Mouse (Mus musculus) liver, adult 2 months (tissue): ENCODE measurements around the gene Olfr1499. TPM values are rescaled to one million over a fixed set of nuclear protein-coding genes. Genes with fewer than 3 reads are reported as not detected.
"Not testable (repeated sequence)": the region's sequence is repeated elsewhere in the genome, so short reads cannot be mapped to it uniquely, and the experiment has no call there.

Source experiments
- DNase-seq: peaks from one replicate; pipeline ENCODE4 v3.0.0-alpha.2; 2011; ENCODE audit warnings: low read depth, low spot score; ENCODE audit errors: extremely low read depth
- H3K27ac ChIP-seq: fragments of 200-500 bp; replicated peaks from 2 replicates; pipeline ENCODE4 v1.5.1; 2012; ENCODE audit warnings: low read depth, mild to moderate bottlenecking, control low read depth, inconsistent platforms, low read length; ENCODE audit not compliant: insufficient read depth
- H3K27me3 ChIP-seq: fragments of 200-500 bp; 2 replicates; pipeline ENCODE4 v1.6.1; 2012; ENCODE audit warnings: mild to moderate bottlenecking, moderate library complexity, low read length, inconsistent platforms; ENCODE audit not compliant: control insufficient read depth, insufficient read depth
- H3K36me3 ChIP-seq: fragments of 200-500 bp; 2 replicates; pipeline ENCODE4 v1.6.1; 2012; ENCODE audit warnings: low read length, inconsistent platforms; ENCODE audit not compliant: control insufficient read depth, insufficient read depth
- H3K4me1 ChIP-seq: fragments of 200-500 bp; 2 replicates; pipeline ENCODE4 v1.6.1; 2011; ENCODE audit warnings: low read length; ENCODE audit not compliant: control insufficient read depth, insufficient read depth
- H3K4me3 ChIP-seq: fragments of 200-500 bp; 2 replicates; pipeline ENCODE4 v1.5.1; 2011; ENCODE audit warnings: low read depth, mild to moderate bottlenecking, control low read depth, low read length, moderate library complexity; ENCODE audit not compliant: insufficient read depth
- H3K79me2 ChIP-seq: fragments of 200-500 bp; 2 replicates; pipeline ENCODE4 v1.6.1; 2012; ENCODE audit warnings: inconsistent platforms, mild to moderate bottlenecking, low read length, moderate library complexity; ENCODE audit not compliant: control insufficient read depth, insufficient read depth
- H3K9ac ChIP-seq: fragments of 200-500 bp; 2 replicates; pipeline ENCODE4 v1.6.1; 2012; ENCODE audit warnings: low read depth, mild to moderate bottlenecking, control low read depth, inconsistent platforms, low read length
- CTCF ChIP-seq: fragments of 200-500 bp; IDR thresholded peaks from 2 replicates; pipeline ENCODE4 v1.5.1; 2011; ENCODE audit warnings: low read depth, low read length, control low read depth
- POLR2A ChIP-seq: fragments of 200-500 bp; IDR thresholded peaks from 2 replicates; pipeline ENCODE4 v1.6.1; 2011; ENCODE audit warnings: low read length, control low read depth; ENCODE audit not compliant: insufficient read depth; ENCODE audit errors: extremely low read depth
- WGBS: fragments of 180-500 bp; shearing (Covaris S2); methylation state at CpG from one replicate; pipeline ENCODE4 v1.1.7; 2018; 5-methylcytosine and 5-hydroxymethylcytosine counted together
- polyA plus RNA-seq: library from polyadenylated mRNA; depleted of rRNA; stranded (reverse); fragments of >200 nt; gene quantifications from 2 replicates; pipeline ENCODE4 v1.2.3, GENCODE M21; 2012
- total RNA-seq: library from RNA; depleted of rRNA; stranded (reverse); fragments of >200 nt; gene quantifications from 2 replicates; pipeline ENCODE4 v1.2.3, GENCODE M21; 2014

Gene Olfr1499
- total and polyA plus RNA-seq, 2 experiments, result not detected

- Histone ChIP-seq H3K36me3 (no peaks in the 10 kb centered on the region), H3K4me3 (no peak overlapping the region), H3K79me2 (no peaks in the 10 kb centered on the region), H3K27ac (no peak overlapping the region), H3K4me1 (no peaks in the 10 kb centered on the region), H3K27me3 (no peaks in the 10 kb centered on the region), H3K9ac (no peak overlapping the region)
- 31% methylated on average over 5 of the region's 5 CpGs for WGBS
- TF ChIP-seq CTCF (0 out of 2 replicates have a peak, but pooled peaks have one; percentile 12), POLR2A (no peak)
- peak; percentile 12 for DNase-seq
Observed at GRCm38 (mm10) chr19:13818827-13819226, 420 bp downstream of the Olfr1499 start.

- WGBS, result 58% methylated on average over 2 of the region's 2 CpGs
- DNase-seq, result no peak
- peak; percentile 8; the same call in 1 of the 2 replicates for TF ChIP-seq CTCF
- no peak for TF ChIP-seq POLR2A
- no peak overlapping the region for H3K4me3 ChIP-seq
- H3K27me3 ChIP-seq, result no peaks in the 10 kb centered on the region
- H3K9ac ChIP-seq, result no peak overlapping the region
- H3K4me1 ChIP-seq, result no peaks in the 10 kb centered on the region
- H3K27ac ChIP-seq, result no peak overlapping the region
- no peaks in the 10 kb centered on the region for H3K36me3 ChIP-seq
- H3K79me2 ChIP-seq, result no peaks in the 10 kb centered on the region
Observed at GRCm38 (mm10) chr19:13812823-13813222, 6.4 kb downstream of the Olfr1499 start.

GRCm38 (mm10) chr19:13805486-13805885 lies 13.8 kb downstream of the Olfr1499 start:
- H3K4me1 ChIP-seq, DNase-seq, H3K36me3 ChIP-seq, H3K27me3 ChIP-seq, H3K4me3 ChIP-seq, H3K9ac ChIP-seq, H3K79me2 ChIP-seq, H3K27ac ChIP-seq: not testable (repeated sequence)
- WGBS, result 51% methylated on average over 1 of the region's 1 CpGs

- Histone ChIP-seq H3K27me3 (no peaks in the 10 kb centered on the region), H3K27ac (no peak within 1 kb of the TSS), H3K79me2 (no peaks in the 10 kb centered on the region), H3K9ac (no peak within 1 kb of the TSS), H3K4me3 (no peak within 1 kb of the TSS), H3K4me1 (no peaks in the 10 kb centered on the region), H3K36me3 (no peaks in the 10 kb centered on the region)
- TF ChIP-seq POLR2A, result no peak
- TF ChIP-seq CTCF, result no peak
- DNase-seq, result no peak
Observed at GRCm38 (mm10) chr19:13798102-13798501, 21.1 kb downstream of the Olfr1499 start, which contains the start of gene Olfr1497. Gene Olfr1497, minus strand, starts transcription at chr19:13798202.

GRCm38 (mm10) chr19:13777578-13777977 lies 41.7 kb downstream of the Olfr1499 start, which contains the start of gene Olfr1496:
Gene Olfr1496, plus strand, starts transcription at chr19:13777878.
- H3K36me3 ChIP-seq, result no peaks in the 10 kb centered on the region
- no peak for DNase-seq
- H3K9ac ChIP-seq, result no peak within 1 kb of the TSS
- no peak within 1 kb of the TSS for H3K4me3 ChIP-seq
- WGBS, result 65% methylated on average over 1 of the region's 1 CpGs
- no peak within 1 kb of the TSS for H3K27ac ChIP-seq
- no peaks in the 10 kb centered on the region for H3K4me1 ChIP-seq
- no peaks in the 10 kb centered on the region for H3K27me3 ChIP-seq
- no peaks in the 10 kb centered on the region for H3K79me2 ChIP-seq
- no peak for TF ChIP-seq CTCF
- no peak for TF ChIP-seq POLR2A

GRCm38 (mm10) chr19:13768565-13769276 lies 50.5 kb downstream of the Olfr1499 start:
- WGBS, result 89% methylated on average over 9 of the region's 9 CpGs
- Histone ChIP-seq H3K4me3 (no peak overlapping the region), H3K27ac (no peak overlapping the region), H3K4me1 (no peaks in the 10 kb centered on the region), H3K36me3 (no peaks in the 10 kb centered on the region), H3K27me3 (no peaks in the 10 kb centered on the region), H3K79me2 (no peaks in the 10 kb centered on the region), H3K9ac (no peak overlapping the region)
- no peak for DNase-seq
- no peak for TF ChIP-seq CTCF
- no peak for TF ChIP-seq POLR2A
